Mouse (Mus musculus) cerebellum, postnatal 36 days (tissue): ENCODE results near the gene Rbfox2.
A peak's percentile ranks its signal among the peaks of the same experiment; 100 is the strongest.
"Not testable (repeated sequence)": the region's sequence is repeated elsewhere in the genome, so short reads cannot be mapped to it uniquely, and the experiment has no call there.

Experiments
- DNase-seq, 2 experiments: peaks; one replicate each; pipeline ENCODE4 v3.0.0; 2021 to 2022; ENCODE audit warnings: mixed read lengths in 2 of 2

Gene Rbfox2

DNA sequence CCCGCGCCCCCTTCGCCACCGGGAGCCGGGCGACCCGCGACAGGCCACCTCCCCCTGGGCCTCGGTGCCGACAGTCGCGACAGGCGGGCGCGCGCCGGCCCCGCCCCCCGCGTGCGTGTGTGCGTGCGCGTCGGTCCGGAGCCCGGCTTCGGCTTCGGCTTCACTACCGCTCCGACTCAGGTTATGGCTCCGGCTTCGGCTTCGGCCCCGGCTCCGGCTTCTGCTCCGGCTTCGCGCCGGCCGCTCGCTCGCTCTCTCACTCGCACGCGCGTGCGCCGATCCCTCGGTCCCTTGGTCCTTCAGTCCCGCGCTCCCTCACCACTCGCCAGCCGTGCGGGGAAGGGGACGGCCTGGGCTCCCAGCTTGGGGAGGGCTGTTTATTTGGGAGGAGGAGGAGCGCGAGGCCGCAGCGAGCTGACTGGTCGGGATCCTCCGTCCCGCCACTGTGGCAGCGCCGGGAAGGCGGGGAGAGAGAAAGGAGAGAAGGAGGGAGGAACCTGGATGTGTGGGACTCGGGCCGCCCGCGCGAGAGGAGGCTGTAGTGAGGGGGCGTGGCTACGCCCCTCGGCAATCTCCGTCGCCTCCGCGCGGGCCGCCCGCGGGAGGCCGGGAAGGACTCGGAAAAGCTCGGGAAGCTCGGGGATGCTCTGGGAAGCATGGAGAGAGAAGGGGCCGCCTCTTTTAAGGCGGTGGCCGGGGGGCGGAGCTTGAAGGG, at the start of gene Rbfox2:
Gene Rbfox2, minus strand, starts transcription at position 458 of the 715 bp plus-strand sequence.
- peak; percentile 89 to 94 for DNase-seq

DNA sequence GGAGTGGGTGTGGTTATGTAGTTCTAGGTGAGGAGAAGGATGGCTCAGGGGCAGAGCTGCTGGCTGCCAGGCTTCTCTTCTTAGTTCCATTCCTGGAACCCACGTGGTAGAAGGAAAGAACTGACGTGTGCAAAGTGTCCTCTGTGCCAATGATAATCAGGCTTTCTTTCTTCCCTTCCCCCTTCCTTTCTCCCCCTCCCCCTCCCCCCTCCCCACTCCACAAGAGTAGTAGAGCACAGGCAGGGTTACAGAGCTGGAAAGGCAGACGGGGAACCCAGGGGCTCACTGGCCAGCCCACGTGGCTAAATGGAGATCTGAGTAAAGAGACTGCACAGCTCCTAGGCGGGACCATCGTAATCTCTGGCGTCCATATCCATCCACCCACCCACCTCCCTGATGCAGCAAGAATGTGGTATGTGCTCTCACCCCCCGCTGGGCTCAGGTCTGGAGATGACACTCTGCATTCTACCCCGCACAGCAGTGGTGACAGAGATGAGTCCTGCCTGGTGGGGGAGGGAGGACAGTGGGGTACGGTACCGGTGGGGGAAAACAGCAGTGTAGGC, 49.5 kb upstream of the Rbfox2 start:
- peak in 1 of 2 experiments; percentile 34 for DNase-seq

DNA sequence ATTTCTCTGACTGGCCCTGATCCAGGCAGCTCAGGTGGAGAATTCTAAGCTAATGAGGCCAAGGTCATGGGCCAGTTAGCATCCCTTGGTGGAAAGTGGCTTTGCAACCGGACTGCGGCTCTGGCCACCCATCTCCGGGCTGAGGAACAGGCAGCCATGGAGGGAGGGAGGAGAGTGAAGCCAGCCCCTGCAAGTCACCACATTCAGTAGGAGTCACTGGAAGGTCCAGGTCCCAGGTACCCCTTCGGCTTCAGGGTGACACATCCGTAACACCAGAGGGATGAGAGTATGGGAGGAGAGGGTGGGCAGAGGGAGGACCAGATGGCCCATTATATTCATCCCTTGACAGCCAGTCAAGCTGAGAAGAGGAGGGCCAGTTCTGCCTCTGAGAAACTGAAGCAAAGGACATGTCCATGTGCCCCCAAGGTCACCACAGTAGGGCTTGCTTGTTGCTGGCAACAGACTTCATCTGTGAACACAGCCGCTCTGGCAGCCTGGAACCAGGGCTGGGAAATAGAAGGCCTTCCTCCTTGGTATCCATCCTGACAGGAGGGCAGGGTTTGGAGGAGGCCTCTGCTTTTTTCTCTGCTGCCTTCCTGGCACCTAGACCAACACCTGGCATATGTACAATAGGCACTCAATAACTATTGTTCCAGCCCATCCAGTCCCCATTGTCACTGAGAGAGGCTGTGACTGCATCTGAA, 48.2 kb upstream of the Rbfox2 start:
- DNase-seq, result peak in 1 of 2 experiments; percentile 52

DNA sequence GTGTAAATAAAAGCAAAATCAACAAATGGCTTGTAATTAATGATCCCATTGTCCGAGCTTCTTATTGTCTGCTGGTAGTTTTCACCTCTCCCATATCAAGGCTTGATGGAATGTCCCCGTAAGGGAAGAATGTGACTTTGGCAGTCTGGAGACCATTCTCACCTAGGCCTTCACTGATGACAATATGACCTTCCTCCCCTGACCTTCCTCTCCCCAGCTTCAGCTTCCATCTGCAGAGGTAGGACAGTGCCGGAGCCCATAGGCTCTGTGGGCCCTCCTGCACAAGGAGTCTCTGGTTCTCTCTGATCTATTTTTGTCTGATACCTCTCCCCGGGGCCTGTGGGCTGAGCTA, 47.7 kb upstream of the Rbfox2 start:
- no peak for DNase-seq

DNA sequence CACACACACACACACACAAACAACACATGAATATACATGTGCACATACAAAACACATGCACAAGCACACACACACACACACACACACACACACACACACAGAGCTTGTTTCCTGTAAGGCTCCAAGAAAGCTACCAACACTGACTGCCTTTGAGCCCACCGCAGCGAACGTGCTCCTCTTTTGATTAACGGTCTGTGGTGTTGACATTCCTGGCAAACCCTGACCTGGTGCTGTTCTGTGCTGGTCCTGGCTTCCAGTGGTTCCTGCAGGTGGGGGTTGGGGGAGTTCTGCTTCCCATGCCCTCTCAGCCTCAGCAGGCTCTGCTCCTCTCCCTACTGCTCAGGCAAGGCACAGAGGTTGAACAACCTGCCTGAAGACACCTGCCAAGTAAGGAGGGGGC, 47.0 kb upstream of the Rbfox2 start:
- DNase-seq, result no peak

DNA sequence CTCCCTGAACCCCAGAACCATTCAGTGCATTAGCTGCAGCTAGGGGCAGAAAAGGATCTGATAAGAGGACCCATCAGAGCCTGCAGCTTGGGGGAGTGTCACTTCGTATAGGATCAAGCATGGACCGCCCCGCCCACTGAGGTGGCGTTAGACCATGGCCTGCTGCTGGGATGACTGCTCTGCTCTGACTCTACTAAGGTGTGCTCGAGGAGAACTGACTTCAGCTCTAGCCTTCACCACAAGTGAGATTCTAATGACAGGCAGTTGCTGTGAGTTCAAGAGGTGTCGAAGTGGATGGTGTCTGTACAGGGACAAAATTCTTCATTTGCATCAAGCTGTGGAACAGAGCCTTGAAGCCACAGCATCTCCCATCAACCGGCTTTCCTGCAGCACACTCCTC, 46.1 kb upstream of the Rbfox2 start:
- no peak for DNase-seq

DNA sequence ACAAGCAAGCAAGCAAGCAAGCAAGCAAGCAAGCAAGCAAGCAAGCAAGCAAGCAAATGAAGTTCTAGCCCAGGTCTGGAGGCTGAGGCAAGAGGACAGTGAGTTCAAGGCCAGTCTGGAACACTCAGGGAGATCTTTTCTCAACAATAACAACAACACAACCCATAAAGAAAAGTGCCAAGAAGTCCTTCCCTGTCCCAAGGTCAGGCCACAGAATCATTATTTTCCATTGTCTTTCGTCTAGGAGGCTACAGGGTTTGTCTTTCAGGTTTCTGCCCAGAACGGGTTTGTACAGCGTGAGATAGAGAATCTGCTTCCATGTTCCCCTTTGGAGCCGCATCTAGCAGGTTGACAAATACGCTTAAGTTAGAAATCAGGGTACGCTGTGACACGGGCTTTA, 43.3 kb upstream of the Rbfox2 start:
- DNase-seq, result no peak

DNA sequence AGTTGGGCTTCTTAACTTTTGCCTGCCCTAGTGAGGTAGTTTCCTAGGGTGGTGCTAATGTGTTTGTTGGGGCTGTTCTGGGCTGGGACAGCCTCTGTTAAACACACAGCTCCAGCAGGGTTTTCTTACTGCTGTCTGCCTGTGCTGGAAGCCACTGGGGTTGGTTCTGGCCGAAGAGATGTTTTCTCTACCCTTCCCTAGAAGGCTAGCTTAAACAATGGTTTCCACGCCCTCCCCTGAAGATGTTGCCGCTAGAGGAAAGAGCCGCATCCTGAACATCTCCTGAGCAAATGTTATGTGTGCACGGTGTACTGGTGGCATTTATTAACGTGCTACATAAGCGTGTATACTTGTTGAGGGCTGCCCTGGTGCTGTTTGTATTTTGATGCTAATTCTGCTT, 41.3 kb upstream of the Rbfox2 start:
- no peak for DNase-seq

DNA sequence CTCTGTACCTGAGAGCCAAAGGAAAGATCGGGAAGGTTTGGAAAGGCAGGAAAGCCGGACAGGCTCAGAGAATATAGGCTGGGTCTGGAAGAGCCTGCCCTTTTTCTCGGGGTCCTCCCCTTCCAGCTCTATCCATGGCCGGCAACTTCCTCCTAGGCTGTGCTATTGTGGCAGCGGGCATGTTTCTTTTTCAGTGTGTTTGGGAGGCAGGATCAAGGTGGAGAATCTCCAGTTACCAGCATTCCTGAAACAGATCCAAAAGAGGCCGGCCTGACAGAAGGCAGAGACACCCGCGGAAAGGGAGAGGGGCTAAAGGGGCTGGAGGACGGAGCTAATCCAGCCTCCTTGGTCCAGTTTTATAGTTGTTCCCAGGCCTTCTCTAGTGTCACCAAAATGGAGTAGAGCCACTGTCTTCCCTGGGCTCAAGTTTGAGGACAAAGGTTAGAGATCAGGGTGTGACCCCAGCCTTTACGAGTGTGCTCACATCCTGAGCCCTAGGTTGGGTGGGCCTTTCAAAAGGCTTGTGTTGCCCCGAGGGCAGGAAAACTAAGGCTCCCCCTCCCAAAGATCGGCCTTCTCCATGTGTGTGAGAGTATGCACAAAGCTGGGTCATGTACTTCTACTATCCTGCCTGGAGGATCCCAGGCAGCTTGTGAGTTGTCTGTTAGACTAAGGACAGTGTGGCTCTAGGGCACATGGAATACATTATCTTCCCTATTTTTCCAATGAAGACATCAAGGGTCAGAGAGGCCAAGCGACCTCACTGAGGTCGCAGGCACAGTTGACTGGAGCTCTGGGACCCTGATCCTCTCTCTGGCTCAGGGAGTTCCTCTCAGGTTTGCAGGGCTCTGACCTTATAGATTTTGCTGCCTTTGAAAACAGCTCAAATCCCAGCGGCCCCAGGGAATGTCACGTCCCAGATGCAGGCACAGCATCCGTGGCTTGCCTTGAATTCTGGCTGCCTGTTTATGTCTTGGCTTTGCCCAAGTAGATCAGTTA, 37.6 kb upstream of the Rbfox2 start:
- DNase-seq, result no peak

DNA sequence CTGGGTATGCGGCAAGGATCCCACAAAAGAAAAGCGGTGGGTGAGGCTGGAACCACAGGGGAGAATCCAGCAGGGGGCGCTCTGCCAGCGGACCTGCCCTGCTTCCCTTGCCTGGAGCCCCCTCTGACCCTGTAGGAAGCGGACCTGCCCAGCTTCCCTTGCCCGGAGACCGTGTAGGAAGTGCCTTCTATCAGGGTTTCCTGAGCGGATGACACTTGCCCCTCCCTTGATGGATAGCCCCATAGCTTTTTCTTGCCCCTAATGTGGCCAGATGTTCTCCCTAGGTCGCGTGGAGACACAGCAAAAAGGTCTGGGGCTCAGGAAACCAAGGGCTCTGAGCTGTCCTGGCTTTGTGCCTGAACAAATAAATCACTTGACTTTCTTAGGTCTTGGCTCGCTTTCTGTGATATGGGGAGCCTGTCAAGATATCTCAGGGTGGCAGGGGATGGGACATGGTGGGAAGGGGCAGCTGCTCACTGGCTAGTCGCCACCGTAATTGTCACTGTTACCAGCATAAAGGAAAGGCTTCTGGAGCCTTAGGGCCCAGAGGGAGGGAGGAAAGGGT, 36.8 kb upstream of the Rbfox2 start:
- peak; percentile 76 to 78 for DNase-seq

DNA sequence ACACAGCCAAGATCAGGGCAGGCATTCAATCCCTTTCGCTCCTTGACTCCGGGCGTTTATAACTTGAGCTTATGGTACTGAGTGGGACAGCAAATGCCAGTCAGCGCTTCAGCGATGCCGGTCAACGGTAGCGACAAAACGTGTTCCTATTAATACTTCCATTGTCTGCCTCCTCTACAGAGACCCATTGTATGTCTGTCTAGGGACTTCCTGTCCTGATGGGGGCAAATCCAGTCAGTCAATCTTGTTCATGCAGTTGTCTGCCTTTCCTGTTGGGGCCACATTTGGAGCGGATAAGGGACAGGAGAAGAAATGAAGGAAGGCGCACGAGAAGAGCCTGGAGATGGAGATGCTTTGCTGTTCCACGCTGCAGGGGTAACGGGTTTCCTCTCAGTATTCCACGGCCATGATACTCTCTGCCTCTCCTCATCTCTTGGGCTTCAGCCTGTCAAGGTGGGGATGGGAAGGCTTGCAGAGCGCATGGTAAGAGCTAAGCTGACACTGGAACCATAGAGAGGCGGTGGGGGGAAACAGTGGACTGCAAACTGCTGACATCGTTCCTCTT, 36.2 kb upstream of the Rbfox2 start:
- DNase-seq, result no peak

DNA sequence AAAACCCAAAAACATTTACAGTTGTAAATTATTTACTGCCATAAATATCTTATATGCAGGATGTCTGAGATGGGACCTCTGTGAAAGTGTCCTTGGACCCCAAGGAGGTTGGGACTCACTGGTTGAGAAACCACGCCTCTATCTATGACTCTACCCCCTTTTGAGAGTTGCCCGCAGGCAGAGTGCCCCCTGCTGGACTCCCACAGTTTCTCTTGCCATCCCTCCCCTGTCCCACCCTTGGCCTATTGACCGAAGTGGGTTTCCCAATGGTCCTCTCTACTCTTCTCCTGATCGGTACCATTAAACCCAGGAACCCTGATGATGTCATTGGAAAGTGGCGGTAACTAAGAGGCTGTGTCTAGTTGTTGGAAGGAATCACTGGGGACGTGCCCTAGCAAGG, 35.2 kb upstream of the Rbfox2 start:
- no peak for DNase-seq

DNA sequence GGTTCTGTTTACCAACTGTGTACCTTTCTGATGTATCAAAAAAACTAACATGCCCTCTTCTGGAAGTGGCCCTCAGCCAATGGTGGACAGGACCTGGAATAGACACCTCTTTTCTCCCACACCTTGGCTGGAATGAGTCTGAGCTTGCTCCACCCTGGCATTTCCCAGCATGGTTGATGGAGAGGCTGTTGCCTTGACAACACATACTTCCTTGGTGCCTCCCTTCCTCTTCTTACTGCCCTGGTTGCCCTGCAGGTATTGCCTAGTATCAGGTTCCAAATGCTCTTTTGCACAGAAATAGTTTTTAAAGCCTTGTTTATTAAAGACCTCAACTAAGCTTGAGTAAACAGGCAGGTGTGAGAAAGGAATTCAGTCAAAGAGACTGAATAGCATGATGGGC, 33.8 kb upstream of the Rbfox2 start:
- no peak for DNase-seq

DNA sequence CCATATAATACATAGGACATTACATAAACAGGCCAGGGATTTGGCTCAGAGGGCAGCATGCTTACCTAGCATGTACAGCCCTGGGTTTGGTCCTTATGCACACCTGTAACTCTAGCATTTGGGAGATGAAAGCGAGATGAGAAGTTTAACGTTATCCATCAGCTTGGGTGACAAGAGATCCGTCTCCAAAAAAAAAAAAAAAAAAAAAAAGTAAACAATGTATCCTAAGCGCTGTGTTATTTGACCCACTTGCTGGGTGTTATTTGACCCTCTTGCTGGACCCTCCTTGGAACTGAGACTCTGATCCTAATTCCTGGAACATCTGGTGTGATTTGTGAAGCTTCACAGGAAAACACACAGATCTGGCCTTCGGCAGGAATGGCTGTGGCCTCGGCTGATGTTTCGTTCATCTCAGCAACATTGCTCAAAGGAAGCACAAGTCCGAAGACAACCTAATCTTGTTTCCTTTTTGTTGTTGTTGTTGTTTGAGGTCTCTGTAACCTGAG, 32.2 kb upstream of the Rbfox2 start:
- DNase-seq, result no peak

DNA sequence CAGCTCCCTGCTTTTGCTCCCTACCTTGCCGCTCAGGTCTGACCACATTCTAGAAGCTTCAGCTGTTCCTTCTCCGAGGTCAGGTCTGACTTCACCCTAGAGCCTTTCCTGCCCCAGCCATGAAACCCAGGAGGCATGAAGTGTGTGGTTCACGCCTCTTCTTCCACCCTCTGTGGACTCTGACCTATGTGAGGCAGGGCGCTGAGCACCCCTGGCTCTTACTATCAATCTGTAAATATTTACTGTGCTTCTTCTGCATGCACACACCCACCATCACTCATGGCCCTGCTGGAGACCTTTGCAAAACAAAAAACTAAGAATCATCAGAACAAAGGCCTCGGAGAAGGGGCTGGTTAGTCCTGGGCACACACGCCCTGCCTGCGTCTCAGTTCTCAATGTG, 31.6 kb upstream of the Rbfox2 start:
- DNase-seq, result no peak

DNA sequence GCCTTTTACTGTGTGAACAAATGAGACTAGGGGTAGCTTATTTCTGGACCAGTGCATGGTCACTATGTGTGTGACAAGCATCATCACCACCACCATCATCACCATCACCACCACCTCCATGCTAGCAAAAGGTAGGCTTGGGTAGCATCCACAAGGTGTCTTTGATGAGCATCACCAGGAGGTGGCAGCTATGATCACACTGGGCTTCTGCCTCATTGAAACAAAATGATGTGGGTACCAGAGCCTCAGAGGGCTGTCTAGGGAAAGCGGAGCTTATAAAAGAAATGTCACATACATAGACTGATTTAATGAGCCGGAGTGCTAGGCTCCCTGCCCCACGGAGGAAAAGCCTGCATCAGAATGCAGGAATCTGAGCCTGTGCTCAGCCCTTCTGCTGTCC, 31.1 kb upstream of the Rbfox2 start:
- no peak for DNase-seq

DNA sequence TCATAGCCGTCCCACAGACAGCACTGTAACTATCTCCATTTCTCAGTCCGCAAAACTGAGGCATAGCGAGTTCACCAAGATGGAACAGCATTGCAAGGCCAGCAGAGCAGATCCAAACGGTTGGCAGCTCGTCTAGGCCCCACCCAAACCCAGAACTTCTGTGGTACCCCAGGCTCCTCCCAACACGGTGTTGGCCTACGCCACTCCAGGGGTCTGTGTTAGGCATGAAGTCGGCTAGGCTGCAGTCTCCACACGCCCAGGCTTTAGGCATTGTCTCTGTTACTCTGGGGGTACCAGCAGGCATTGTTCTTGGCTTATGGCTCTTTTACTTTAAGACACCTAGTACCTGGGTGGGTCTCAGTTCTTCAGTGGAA, 30.2 kb upstream of the Rbfox2 start:
- DNase-seq, result no peak

DNA sequence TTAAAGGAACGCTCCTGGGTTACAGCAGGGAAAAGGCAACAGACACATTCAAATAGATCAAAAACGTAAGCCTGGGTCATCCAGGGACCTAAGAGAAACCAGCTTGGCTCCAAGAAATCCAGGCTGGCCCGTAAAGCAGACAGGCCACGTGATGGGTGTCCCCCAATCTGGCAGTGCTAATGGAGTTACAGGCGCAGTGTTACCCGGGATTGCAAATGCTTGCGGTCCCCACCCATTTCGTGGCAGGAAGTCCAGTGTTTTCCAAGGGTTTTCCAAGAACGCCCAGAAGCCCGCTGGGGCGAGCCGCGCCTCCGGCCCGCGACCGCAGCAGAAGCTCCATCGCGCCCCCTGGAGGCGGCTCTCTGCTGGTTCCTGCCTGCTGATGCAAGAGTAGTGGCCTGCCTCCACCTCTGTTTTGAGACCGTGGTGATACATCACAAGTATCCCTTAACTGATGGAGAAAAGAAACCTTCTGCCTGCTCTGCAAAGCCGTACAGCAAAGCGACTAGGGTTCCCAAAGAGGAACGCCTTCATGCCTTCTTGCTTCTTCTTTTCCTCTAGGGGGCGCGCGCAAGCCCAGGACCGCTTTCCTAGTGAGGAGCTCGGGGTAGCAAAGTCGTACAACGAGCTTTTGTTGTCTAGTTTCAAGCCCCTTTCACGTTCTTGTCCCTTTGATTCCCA, 29.6 kb upstream of the Rbfox2 start:
- DNase-seq, result peak; percentile 88 to 90

DNA sequence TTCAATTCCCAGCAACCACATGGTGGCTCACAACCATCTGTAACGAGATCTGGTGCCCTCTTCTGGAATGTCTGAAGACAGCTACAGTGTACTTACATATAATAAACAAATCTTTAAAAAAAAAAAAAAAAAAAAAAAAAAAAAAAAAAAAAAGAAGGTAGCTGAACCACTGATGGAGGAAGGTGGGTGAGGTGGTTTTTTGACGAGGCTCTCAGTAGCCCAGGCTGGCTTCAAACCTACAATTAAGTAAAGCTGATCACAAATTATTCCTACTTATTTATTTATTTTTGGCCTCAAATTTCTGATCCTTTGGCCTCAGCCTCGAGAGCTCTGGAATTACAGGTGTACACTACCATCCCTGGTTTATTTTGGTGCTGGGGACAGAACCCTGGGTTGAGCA, 28.4 kb upstream of the Rbfox2 start:
- not testable (repeated sequence) for DNase-seq

DNA sequence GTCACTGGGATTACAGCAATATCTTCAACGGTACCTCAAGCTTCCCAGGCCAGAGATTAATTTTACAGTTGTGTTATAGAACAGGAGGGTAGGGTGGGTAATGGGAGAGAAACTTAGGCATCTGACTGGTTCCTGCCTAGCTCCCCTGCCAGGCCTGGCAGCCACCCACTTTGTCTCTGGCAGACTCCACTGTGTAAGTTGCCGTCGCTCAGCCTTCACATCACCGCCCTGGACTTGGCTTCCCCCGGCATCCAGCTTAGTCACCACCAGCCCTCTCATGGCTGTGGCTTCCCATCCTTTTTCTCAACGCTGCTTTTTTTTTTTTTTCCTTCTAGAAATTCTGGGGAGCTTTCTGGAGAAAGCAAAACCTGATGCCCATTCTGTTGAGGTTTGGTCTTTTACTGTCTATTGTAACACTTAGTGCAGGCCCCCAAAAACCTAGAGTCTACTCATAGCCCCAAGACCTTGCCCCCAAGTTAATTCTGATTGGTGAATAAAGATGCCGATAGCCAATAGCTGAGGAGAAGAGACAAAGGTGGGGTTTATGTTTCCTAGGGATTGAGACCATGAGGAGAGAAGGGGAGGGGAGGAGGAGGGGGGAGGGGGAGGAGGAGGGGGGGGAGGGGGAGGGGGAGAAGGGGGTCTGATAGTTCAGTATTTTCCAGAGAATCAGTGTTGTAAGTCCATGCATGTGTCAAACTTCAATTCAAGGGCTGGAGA, 25.6 kb upstream of the Rbfox2 start:
- no peak for DNase-seq

DNA sequence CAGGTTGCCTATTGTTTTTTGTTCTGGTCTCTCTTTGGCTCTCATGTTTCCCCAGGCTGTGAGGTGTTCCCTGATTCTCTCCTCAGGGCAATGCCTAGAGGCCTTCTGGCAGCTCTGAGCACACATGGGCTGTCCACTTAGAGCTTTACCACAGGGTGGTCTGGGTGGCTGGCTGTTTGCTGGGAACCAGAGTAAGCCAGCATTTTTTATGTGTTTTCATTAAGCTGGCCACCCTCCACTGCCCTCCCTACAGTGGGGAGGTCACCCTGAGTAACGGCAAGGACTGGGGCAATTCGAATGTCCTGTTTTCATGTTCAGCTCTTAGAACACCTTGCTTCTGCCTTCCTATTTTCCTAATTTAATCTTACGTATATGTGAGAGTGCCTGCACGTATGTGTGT, 24.6 kb upstream of the Rbfox2 start:
- DNase-seq, result no peak
